In the genomic region with DNA sequence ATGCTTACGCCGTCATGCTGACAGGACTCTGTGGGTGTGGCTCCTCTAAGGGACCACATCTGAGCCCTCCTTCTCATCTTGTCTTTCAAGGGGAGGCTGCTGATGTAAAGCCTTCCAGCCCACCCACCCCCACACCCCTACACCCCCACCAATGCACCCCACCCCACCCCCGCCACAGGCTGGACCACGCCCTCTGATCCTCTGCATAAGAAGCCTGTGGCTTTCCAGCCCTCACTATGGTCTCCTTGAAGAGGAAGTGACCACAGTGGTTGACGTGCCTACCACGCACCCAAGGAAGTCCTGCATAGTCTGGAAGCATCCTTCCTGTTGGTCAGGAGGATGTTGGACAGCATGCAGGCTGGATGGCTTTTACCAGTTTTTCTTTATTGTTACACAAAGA, we compare ENCODE assay signal across 19 mouse cellular contexts. TPM values are rescaled to one million over a fixed set of nuclear protein-coding genes. Genes with fewer than 3 reads are reported as not detected.
DNase-seq lines count a peak whose midpoint lies in the region; ATAC-seq and TF ChIP-seq lines count a peak whose summit lies in the region.
"Had no signal": no experiment of that assay in that cellular context is flagged by ENCODE, and none has a peak within 500 bp of the region (broad histone marks: within the 10 kb centered on the region; RNA-seq: fewer than 3 reads in every experiment).

No protein-coding gene starts in this region.

- H3K9ac ChIP-seq in hindbrain, embryonic 13.5 days = 0 out of 2 replicates have a peak overlapping the region, but pooled peaks have one; percentile 19
- H3K9ac ChIP-seq in hindbrain, postnatal 0 days (replicated peaks; ENCODE audit: low read length) = no peak overlapping the region
- no peak overlapping the region for H3K9ac ChIP-seq in forebrain, embryonic 16.5 days (replicated peaks; ENCODE audit: low read depth, low read length)
- H3K9ac ChIP-seq: liver, embryonic 13.5 days; stomach, embryonic 15.5 days had no signal

- no peak overlapping the region for H3K4me3 ChIP-seq in hindbrain, embryonic 13.5 days
- no peak overlapping the region for H3K4me3 ChIP-seq in hindbrain, postnatal 0 days (ENCODE audit: low read length)
- H3K4me3 ChIP-seq in forebrain, embryonic 16.5 days (replicated peaks; ENCODE audit: low read length) = no peak overlapping the region
- H3K4me3 ChIP-seq: erythroblast, embryonic 14.5 days; liver, embryonic 13.5 days; stomach, embryonic 15.5 days had no signal

- no peak for TF ChIP-seq CTCF in hindbrain, postnatal 0 days (IDR thresholded peaks at IDR 0.05; ENCODE audit: low read depth)

- ATAC-seq in hindbrain, embryonic 13.5 days (ENCODE audit: low FRiP score) = no peak
- ATAC-seq in hindbrain, postnatal 0 days = no peak
- peak; percentile 36; the same call in 1 of the 2 replicates for ATAC-seq in common myeloid progenitor, adult 5-6 weeks (replicated peaks; ENCODE audit: low read depth, poor library complexity, severe bottlenecking)
- ATAC-seq in megakaryocyte, adult 5-6 weeks (ENCODE audit: poor library complexity, severe bottlenecking) = peak; percentile 56
- no peak for ATAC-seq in forebrain, embryonic 16.5 days
- ATAC-seq: forebrain, embryonic 14.5 days had no signal

- H3K27ac ChIP-seq in hindbrain, embryonic 13.5 days = no peak overlapping the region
- no peak overlapping the region for H3K27ac ChIP-seq in hindbrain, postnatal 0 days
- H3K27ac ChIP-seq in forebrain, embryonic 16.5 days (ENCODE audit: low read length) = no peak overlapping the region
- H3K27ac ChIP-seq: liver, embryonic 13.5 days; stomach, embryonic 15.5 days had no signal

- no peak overlapping the region for H3K4me2 ChIP-seq in hindbrain, embryonic 13.5 days
- no peak overlapping the region for H3K4me2 ChIP-seq in hindbrain, postnatal 0 days (ENCODE audit: low read depth, low read length)
- no peak overlapping the region for H3K4me2 ChIP-seq in forebrain, embryonic 16.5 days (ENCODE audit: low read length)
- H3K4me2 ChIP-seq: liver, embryonic 13.5 days; midbrain, embryonic 11.5 days; stomach, embryonic 15.5 days had no signal

- no peak for DNase-seq in hindbrain, postnatal 0 days (ENCODE audit: low spot score)
- DNase-seq in CD4-positive helper T cell, adult 2 months (ENCODE audit: low read depth, low spot score) = peak; percentile 49
- DNase-seq in frontal cortex, adult 2 months (ENCODE audit: extremely low spot score in 1 of 2, low spot score in 1 of 2) = no peak
- DNase-seq in cerebellum, adult 18-20 months = no peak
- DNase-seq: cerebellum, adult 9-11 months; heart, postnatal 4 days; left cerebral cortex, postnatal 4 days; liver, embryonic 13.5 days had no signal

- 0 out of 2 replicates have a peak, but pooled peaks cover 5% of the 10 kb centered on the region for H3K4me1 ChIP-seq in hindbrain, embryonic 13.5 days (replicated peaks)
- no peaks in the 10 kb centered on the region for H3K4me1 ChIP-seq in hindbrain, postnatal 0 days (ENCODE audit: insufficient read depth, low read length)
- H3K4me1 ChIP-seq in forebrain, embryonic 16.5 days (replicated peaks; ENCODE audit: control insufficient read depth, insufficient read depth, low read length) = peaks cover 5% of the 10 kb centered on the region; the same call in 1 of the 2 replicates
- H3K4me1 ChIP-seq: stomach, embryonic 15.5 days had no signal

- H3K36me3 ChIP-seq in hindbrain, embryonic 13.5 days = no peaks in the 10 kb centered on the region
- no peaks in the 10 kb centered on the region for H3K36me3 ChIP-seq in hindbrain, postnatal 0 days (ENCODE audit: insufficient read depth, low read length)
- H3K36me3 ChIP-seq in forebrain, embryonic 16.5 days (ENCODE audit: control insufficient read depth, insufficient read depth) = no peaks in the 10 kb centered on the region
- H3K36me3 ChIP-seq: liver, embryonic 13.5 days; stomach, embryonic 15.5 days had no signal

- WGBS in hindbrain, embryonic 13.5 days = 92% methylated on average over 6 of the region's 6 CpGs
- WGBS in hindbrain, postnatal 0 days = 85% methylated on average over 6 of the region's 6 CpGs
- WGBS in forebrain, embryonic 16.5 days = 91% methylated on average over 6 of the region's 6 CpGs

- H3K9me3 ChIP-seq in hindbrain, embryonic 13.5 days = no peaks in the 10 kb centered on the region
- H3K9me3 ChIP-seq in hindbrain, postnatal 0 days (ENCODE audit: low read length) = no peaks in the 10 kb centered on the region
- no peaks in the 10 kb centered on the region for H3K9me3 ChIP-seq in forebrain, embryonic 16.5 days (ENCODE audit: control insufficient read depth, low read length)
- H3K9me3 ChIP-seq: liver, embryonic 13.5 days; stomach, embryonic 15.5 days had no signal

- H3K27me3 ChIP-seq in hindbrain, embryonic 13.5 days = no peaks in the 10 kb centered on the region
- H3K27me3 ChIP-seq in hindbrain, postnatal 0 days (ENCODE audit: insufficient read depth, low read length) = no peaks in the 10 kb centered on the region
- no peaks in the 10 kb centered on the region for H3K27me3 ChIP-seq in forebrain, embryonic 16.5 days (replicated peaks; ENCODE audit: control insufficient read depth, insufficient read depth, low read length)
- H3K27me3 ChIP-seq: liver, embryonic 13.5 days; stomach, embryonic 15.5 days had no signal

RNA-seq across cellular contexts. Expression of gene C1qtnf6, which starts 15.5 kb away (rescaled TPM):
- polyA plus RNA-seq in hindbrain, embryonic 13.5 days (2015; fragmentation: Nextera tagmentation; extraction: Ambion mirVana) = 8.0 and 8.2 TPM in 2 replicates
- 3.1 and 6.1 TPM in 2 replicates for total RNA-seq in hindbrain, postnatal 0 days (2014; rRNA removed)
- 10.0 and 10.2 TPM in 2 replicates for polyA plus RNA-seq in hindbrain, postnatal 0 days (2015; fragmentation: Nextera tagmentation; extraction: Ambion mirVana)
- 0.24 and 0.50 TPM in 2 replicates for total RNA-seq in common myeloid progenitor, adult 5-6 weeks (2017)
- 2.4 and 2.7 TPM in 2 replicates for total RNA-seq in megakaryocyte, adult 5-6 weeks (2015)
- total RNA-seq in megakaryocyte, adult 5-6 weeks (2017) = 0.89 TPM in 1 of 2 replicates, not detected in the other
- 4.7 and 4.9 TPM in 2 replicates for polyA plus RNA-seq in frontal cortex, adult 2 months (2012; rRNA removed)
- polyA plus RNA-seq in forebrain, embryonic 16.5 days (2015; fragmentation: Nextera tagmentation; extraction: Ambion mirVana) = 5.6 and 6.4 TPM in 2 replicates
- polyA plus RNA-seq: erythroblast, embryonic 14.5 days had no signal

RNA-seq across cellular contexts. Expression of gene Il2rb, which starts 20.7 kb away (rescaled TPM):
- polyA plus RNA-seq in hindbrain, embryonic 13.5 days (2015; fragmentation: Nextera tagmentation; extraction: Ambion mirVana) = 0.05 and 0.13 TPM in 2 replicates
- total RNA-seq in hindbrain, postnatal 0 days (2014; rRNA removed) = 0.10 and 0.29 TPM in 2 replicates
- 0.40 and 0.58 TPM in 2 replicates for polyA plus RNA-seq in hindbrain, postnatal 0 days (2015; fragmentation: Nextera tagmentation; extraction: Ambion mirVana)
- total RNA-seq in common myeloid progenitor, adult 5-6 weeks (2017) = 0.19 and 1.9 TPM in 2 replicates
- 7.0 and 10.5 TPM in 2 replicates for total RNA-seq in megakaryocyte, adult 5-6 weeks (2015)
- total RNA-seq in megakaryocyte, adult 5-6 weeks (2017) = 5.4 and 9.4 TPM in 2 replicates
- polyA plus RNA-seq in frontal cortex, adult 2 months (2012; rRNA removed) = 0.18 and 0.29 TPM in 2 replicates
- polyA plus RNA-seq in forebrain, embryonic 16.5 days (2015; fragmentation: Nextera tagmentation; extraction: Ambion mirVana) = not detected in 2 replicates
- polyA plus RNA-seq: forebrain, embryonic 14.5 days; midbrain, embryonic 11.5 days had no signal

RNA-seq across cellular contexts. Expression of gene Sstr3, which starts 28.7 kb away (rescaled TPM):
- polyA plus RNA-seq in hindbrain, embryonic 13.5 days (2015; fragmentation: Nextera tagmentation; extraction: Ambion mirVana) = 0.42 and 0.48 TPM in 2 replicates
- 3.1 and 4.0 TPM in 2 replicates for total RNA-seq in hindbrain, postnatal 0 days (2014; rRNA removed)
- polyA plus RNA-seq in hindbrain, postnatal 0 days (2015; fragmentation: Nextera tagmentation; extraction: Ambion mirVana) = 0.97 and 1.0 TPM in 2 replicates
- not detected in 2 replicates for total RNA-seq in common myeloid progenitor, adult 5-6 weeks (2017)
- 0.02 TPM in 1 of 2 replicates, not detected in the other for total RNA-seq in megakaryocyte, adult 5-6 weeks (2015)
- total RNA-seq in megakaryocyte, adult 5-6 weeks (2017) = not detected in 2 replicates
- polyA plus RNA-seq in frontal cortex, adult 2 months (2012; rRNA removed) = 18.5 and 24.4 TPM in 2 replicates
- 1.1 and 1.8 TPM in 2 replicates for polyA plus RNA-seq in forebrain, embryonic 16.5 days (2015; fragmentation: Nextera tagmentation; extraction: Ambion mirVana)
- total RNA-seq: neutrophil, adult 5-6 weeks had no signal
- polyA plus RNA-seq: C2C12; erythroblast, embryonic 14.5 days; heart, embryonic 14.5 days; liver, embryonic 13.5 days; midbrain, embryonic 11.5 days had no signal

RNA-seq across cellular contexts. Expression of gene Tmprss6, which starts 47.3 kb away (rescaled TPM):
- 0.23 and 0.31 TPM in 2 replicates for polyA plus RNA-seq in hindbrain, embryonic 13.5 days (2015; fragmentation: Nextera tagmentation; extraction: Ambion mirVana)
- total RNA-seq in hindbrain, postnatal 0 days (2014; rRNA removed) = 0.25 and 0.42 TPM in 2 replicates
- polyA plus RNA-seq in hindbrain, postnatal 0 days (2015; fragmentation: Nextera tagmentation; extraction: Ambion mirVana) = 0.32 and 0.44 TPM in 2 replicates
- total RNA-seq in common myeloid progenitor, adult 5-6 weeks (2017) = not detected in 2 replicates
- total RNA-seq in megakaryocyte, adult 5-6 weeks (2015) = not detected in 2 replicates
- total RNA-seq in megakaryocyte, adult 5-6 weeks (2017) = not detected in 2 replicates
- polyA plus RNA-seq in frontal cortex, adult 2 months (2012; rRNA removed) = 0.16 and 0.17 TPM in 2 replicates
- 0.06 and 0.22 TPM in 2 replicates for polyA plus RNA-seq in forebrain, embryonic 16.5 days (2015; fragmentation: Nextera tagmentation; extraction: Ambion mirVana)
- total RNA-seq: heart, postnatal 4 days; left cerebral cortex, postnatal 4 days; neutrophil, adult 5-6 weeks had no signal
- polyA plus RNA-seq: heart, embryonic 14.5 days had no signal

RNA-seq across cellular contexts. Expression of gene Rac2, which starts 56.8 kb away (rescaled TPM):
- polyA plus RNA-seq in hindbrain, embryonic 13.5 days (2015; fragmentation: Nextera tagmentation; extraction: Ambion mirVana) = 6.3 and 8.8 TPM in 2 replicates
- total RNA-seq in hindbrain, postnatal 0 days (2014; rRNA removed) = 2.0 and 3.4 TPM in 2 replicates
- 5.0 and 6.8 TPM in 2 replicates for polyA plus RNA-seq in hindbrain, postnatal 0 days (2015; fragmentation: Nextera tagmentation; extraction: Ambion mirVana)
- 104 and 252 TPM in 2 replicates for total RNA-seq in common myeloid progenitor, adult 5-6 weeks (2017)
- total RNA-seq in megakaryocyte, adult 5-6 weeks (2015) = 581 and 637 TPM in 2 replicates
- total RNA-seq in megakaryocyte, adult 5-6 weeks (2017) = 416 and 453 TPM in 2 replicates
- polyA plus RNA-seq in frontal cortex, adult 2 months (2012; rRNA removed) = 2.7 and 4.7 TPM in 2 replicates
- 3.6 and 5.1 TPM in 2 replicates for polyA plus RNA-seq in forebrain, embryonic 16.5 days (2015; fragmentation: Nextera tagmentation; extraction: Ambion mirVana)
- polyA plus RNA-seq: C2C12 had no signal

Comparison
In these comparisons a context has a peak if more than half of its experiments do, and no peak if none do; other contexts are left out.
1. ATAC-seq: peak in common myeloid progenitor, adult 5-6 weeks (single experiment) and megakaryocyte, adult 5-6 weeks (single experiment); none in hindbrain, embryonic 13.5 days (single experiment), hindbrain, postnatal 0 days (single experiment) and forebrain, embryonic 16.5 days (single experiment).